Mouse (Mus musculus): Measurements from ENCODE around the gene Fstl4. TPM values are rescaled to one million over a fixed set of nuclear protein-coding genes. Genes with fewer than 3 reads are reported as not detected.

Gene Fstl4
- total and polyA plus RNA-seq, 2 experiments from 2014 or later, result 7.4 to 8.1 TPM

- no peaks in the 10 kb centered on the region for H3K36me3 ChIP-seq (ENCODE audit: insufficient read depth)
- WGBS, result 71% methylated on average over 5 of the region's 5 CpGs
- DNase-seq, result no peak
- no peak overlapping the region for H3K4me2 ChIP-seq (ENCODE audit: low read depth)
- H3K9me3 ChIP-seq (ENCODE audit: low read length), result no peaks in the 10 kb centered on the region
- no peak overlapping the region for H3K27ac ChIP-seq (ENCODE audit: low read depth, low read length)
- no peak overlapping the region for H3K9ac ChIP-seq
- no peaks in the 10 kb centered on the region for H3K27me3 ChIP-seq (ENCODE audit: insufficient read depth, low read length)
- TF ChIP-seq CTCF (IDR thresholded peaks at IDR 0.05; ENCODE audit: low read depth), result no peak
- H3K4me3 ChIP-seq (ENCODE audit: low read depth, low read length), result no peak overlapping the region
- H3K4me1 ChIP-seq (ENCODE audit: insufficient read depth), result no peaks in the 10 kb centered on the region
- no peak for ATAC-seq
Observed at GRCm38 (mm10) chr11:53013906-53014305, 249.5 kb downstream of the Fstl4 start.

- Histone ChIP-seq H3K4me3 (ENCODE audit: low read depth, low read length) (no peak overlapping the region), H3K36me3 (ENCODE audit: insufficient read depth) (no peaks in the 10 kb centered on the region), H3K9ac (no peak overlapping the region), H3K4me1 (ENCODE audit: insufficient read depth) (no peaks in the 10 kb centered on the region), H3K27ac (ENCODE audit: low read depth, low read length) (no peak overlapping the region), H3K4me2 (ENCODE audit: low read depth) (no peak overlapping the region), H3K9me3 (ENCODE audit: low read length) (no peaks in the 10 kb centered on the region), H3K27me3 (ENCODE audit: insufficient read depth, low read length) (no peaks in the 10 kb centered on the region)
- ATAC-seq (no peak), DNase-seq (no peak)
- no peak for TF ChIP-seq CTCF (IDR thresholded peaks at IDR 0.05; ENCODE audit: low read depth)
- 84% methylated on average over 7 of the region's 7 CpGs for WGBS
Observed at GRCm38 (mm10) chr11:53016358-53017021, 252.1 kb downstream of the Fstl4 start.

- WGBS, result 90% methylated on average over 3 of the region's 3 CpGs
- Histone ChIP-seq H3K9me3 (ENCODE audit: low read length) (no peaks in the 10 kb centered on the region), H3K27me3 (ENCODE audit: insufficient read depth, low read length) (no peaks in the 10 kb centered on the region), H3K27ac (ENCODE audit: low read depth, low read length) (no peak overlapping the region), H3K4me1 (ENCODE audit: insufficient read depth) (no peaks in the 10 kb centered on the region), H3K4me2 (ENCODE audit: low read depth) (no peak overlapping the region), H3K4me3 (ENCODE audit: low read depth, low read length) (no peak overlapping the region), H3K36me3 (ENCODE audit: insufficient read depth) (no peaks in the 10 kb centered on the region), H3K9ac (no peak overlapping the region)
- no peak for ATAC-seq
- no peak for DNase-seq
- no peak for TF ChIP-seq CTCF (IDR thresholded peaks at IDR 0.05; ENCODE audit: low read depth)
Observed at GRCm38 (mm10) chr11:53019509-53019908, 255.1 kb downstream of the Fstl4 start.

GRCm38 (mm10) chr11:53024403-53024802, 260.0 kb downstream of the Fstl4 start:
- no peaks in the 10 kb centered on the region for H3K36me3 ChIP-seq (ENCODE audit: insufficient read depth)
- H3K4me2 ChIP-seq (ENCODE audit: low read depth), result no peak overlapping the region
- 84% methylated on average over 6 of the region's 6 CpGs for WGBS
- no peak overlapping the region for H3K9ac ChIP-seq
- no peaks in the 10 kb centered on the region for H3K9me3 ChIP-seq (ENCODE audit: low read length)
- H3K27ac ChIP-seq (ENCODE audit: low read depth, low read length), result no peak overlapping the region
- no peaks in the 10 kb centered on the region for H3K27me3 ChIP-seq (ENCODE audit: insufficient read depth, low read length)
- H3K4me3 ChIP-seq (ENCODE audit: low read depth, low read length), result no peak overlapping the region
- H3K4me1 ChIP-seq (ENCODE audit: insufficient read depth), result no peaks in the 10 kb centered on the region
- no peak for DNase-seq
- ATAC-seq, result no peak
- TF ChIP-seq CTCF (IDR thresholded peaks at IDR 0.05; ENCODE audit: low read depth), result no peak

GRCm38 (mm10) chr11:53025686-53026085, 261.3 kb downstream of the Fstl4 start:
- H3K4me1 ChIP-seq (ENCODE audit: insufficient read depth), result no peaks in the 10 kb centered on the region
- no peak overlapping the region for H3K4me3 ChIP-seq (ENCODE audit: low read depth, low read length)
- WGBS, result 99% methylated on average over 6 of the region's 6 CpGs
- DNase-seq (no peak), ATAC-seq (no peak)
- no peaks in the 10 kb centered on the region for H3K36me3 ChIP-seq (ENCODE audit: insufficient read depth)
- TF ChIP-seq CTCF (IDR thresholded peaks at IDR 0.05; ENCODE audit: low read depth), result no peak
- H3K27me3 ChIP-seq (ENCODE audit: insufficient read depth, low read length), result no peaks in the 10 kb centered on the region
- H3K27ac ChIP-seq (ENCODE audit: low read depth, low read length), result no peak overlapping the region
- H3K9ac ChIP-seq, result no peak overlapping the region
- H3K4me2 ChIP-seq (ENCODE audit: low read depth), result no peak overlapping the region
- no peaks in the 10 kb centered on the region for H3K9me3 ChIP-seq (ENCODE audit: low read length)

GRCm38 (mm10) chr11:53028421-53029168, 264.2 kb downstream of the Fstl4 start:
- Histone ChIP-seq H3K36me3 (ENCODE audit: insufficient read depth) (no peaks in the 10 kb centered on the region), H3K9ac (no peak overlapping the region), H3K4me3 (ENCODE audit: low read depth, low read length) (no peak overlapping the region), H3K27me3 (ENCODE audit: insufficient read depth, low read length) (no peaks in the 10 kb centered on the region), H3K4me2 (ENCODE audit: low read depth) (no peak overlapping the region), H3K9me3 (ENCODE audit: low read length) (no peaks in the 10 kb centered on the region), H3K4me1 (ENCODE audit: insufficient read depth) (no peaks in the 10 kb centered on the region), H3K27ac (ENCODE audit: low read depth, low read length) (no peak overlapping the region)
- TF ChIP-seq CTCF (IDR thresholded peaks at IDR 0.05; ENCODE audit: low read depth), result no peak
- ATAC-seq, result no peak
- 77% methylated on average over 7 of the region's 7 CpGs for WGBS
- DNase-seq, result no peak

- H3K9me3 ChIP-seq (ENCODE audit: low read length), result no peaks in the 10 kb centered on the region
- no peak overlapping the region for H3K27ac ChIP-seq (ENCODE audit: low read depth, low read length)
- DNase-seq (no peak), ATAC-seq (no peak)
- WGBS, result 91% methylated on average over 4 of the region's 4 CpGs
- no peak overlapping the region for H3K4me2 ChIP-seq (ENCODE audit: low read depth)
- no peak overlapping the region for H3K4me3 ChIP-seq (ENCODE audit: low read depth, low read length)
- no peak overlapping the region for H3K9ac ChIP-seq
- no peak for TF ChIP-seq CTCF (IDR thresholded peaks at IDR 0.05; ENCODE audit: low read depth)
- H3K27me3 ChIP-seq (ENCODE audit: insufficient read depth, low read length), result no peaks in the 10 kb centered on the region
- no peaks in the 10 kb centered on the region for H3K4me1 ChIP-seq (ENCODE audit: insufficient read depth)
- H3K36me3 ChIP-seq (ENCODE audit: insufficient read depth), result no peaks in the 10 kb centered on the region
Observed at GRCm38 (mm10) chr11:53031777-53032176, 267.3 kb downstream of the Fstl4 start.
